Comparison of ENCODE assay signal across 8 mouse cellular contexts in the genomic region with DNA sequence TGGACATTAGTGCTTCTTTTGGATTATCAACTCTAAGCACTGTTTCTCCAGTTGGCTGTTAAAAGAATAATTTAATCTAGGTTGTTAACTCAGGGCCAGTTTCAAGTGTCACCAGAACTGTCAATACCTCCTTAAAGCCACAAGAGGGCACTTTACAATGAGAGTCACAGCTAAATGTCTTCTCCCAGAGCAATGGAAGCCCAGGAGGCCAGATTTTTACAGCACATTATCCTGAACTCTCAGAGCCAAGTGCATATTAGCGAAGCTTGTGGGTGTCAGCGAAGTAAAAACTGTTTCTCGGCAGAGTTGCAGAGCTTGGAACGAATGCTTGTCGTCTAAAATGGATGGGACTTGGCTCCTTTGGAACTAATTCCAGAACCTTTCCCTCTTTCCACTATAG.
DNase-seq lines count a peak whose midpoint lies in the region; ATAC-seq and TF ChIP-seq lines count a peak whose summit lies in the region.

No protein-coding gene starts in this region.

- DNase-seq in kidney, postnatal 0 days (ENCODE audit: low spot score): peak; percentile 88
- DNase-seq in kidney, postnatal 10 days: no peak
- DNase-seq in ZHBTc4 (ENCODE audit: low read depth, low spot score): peak; percentile 58
- DNase-seq in embryo, embryonic 11 days: peak; percentile 66
- DNase-seq in kidney, postnatal 36 days: peak; percentile 25 to 47
- DNase-seq in neural tube, embryonic 11.5 days (ENCODE audit: low spot score): peak; percentile 23
- DNase-seq in spleen, adult 12 weeks (ENCODE audit: low spot score): no peak
- DNase-seq in adrenal gland, postnatal 4 days (ENCODE audit: low spot score in 2 of 2): no peak

- H3K27ac ChIP-seq in kidney, postnatal 0 days: no peak overlapping the region
- H3K27ac ChIP-seq in neural tube, embryonic 11.5 days (ENCODE audit: low read depth, low read length): no peak overlapping the region

- H3K36me3 ChIP-seq in kidney, postnatal 0 days (ENCODE audit: insufficient read depth, low read length): no peaks in the 10 kb centered on the region
- H3K36me3 ChIP-seq in neural tube, embryonic 11.5 days (ENCODE audit: control insufficient read depth, insufficient read depth, low read length): no peaks in the 10 kb centered on the region

- no peak overlapping the region for H3K4me3 ChIP-seq in kidney, postnatal 0 days (replicated peaks; ENCODE audit: low read depth, low read length)
- no peak overlapping the region for H3K4me3 ChIP-seq in neural tube, embryonic 11.5 days (ENCODE audit: low read depth, low read length)

- no peak overlapping the region for H3K9ac ChIP-seq in kidney, postnatal 0 days (ENCODE audit: low read depth, low read length)
- no peak overlapping the region for H3K9ac ChIP-seq in neural tube, embryonic 11.5 days (ENCODE audit: low read length)

- no peak overlapping the region for H3K4me2 ChIP-seq in kidney, postnatal 0 days (ENCODE audit: low read length)
- H3K4me2 ChIP-seq in neural tube, embryonic 11.5 days (ENCODE audit: low read depth): no peak overlapping the region

- no peak for ATAC-seq in kidney, postnatal 0 days (replicated peaks; ENCODE audit: low FRiP score, low read depth)
- 0 out of 2 replicates have a peak, but pooled peaks have one; percentile 31 for ATAC-seq in neural tube, embryonic 11.5 days (ENCODE audit: insufficient read depth, low FRiP score, low TSS enrichment)

- no peaks in the 10 kb centered on the region for H3K9me3 ChIP-seq in kidney, postnatal 0 days (replicated peaks; ENCODE audit: low read length)
- no peaks in the 10 kb centered on the region for H3K9me3 ChIP-seq in neural tube, embryonic 11.5 days (ENCODE audit: control insufficient read depth, low read length)

- TF ChIP-seq CTCF in kidney, postnatal 0 days (IDR thresholded peaks at IDR 0.05; ENCODE audit: low read depth): peak; percentile 81

- H3K4me1 ChIP-seq in kidney, postnatal 0 days (replicated peaks; ENCODE audit: insufficient read depth, low read length): 0 out of 2 replicates have a peak, but pooled peaks cover 2% of the 10 kb centered on the region
- H3K4me1 ChIP-seq in neural tube, embryonic 11.5 days (ENCODE audit: control insufficient read depth, insufficient read depth, low read length): no peaks in the 10 kb centered on the region; the same call in 1 of the 2 replicates

- no peaks in the 10 kb centered on the region for H3K27me3 ChIP-seq in kidney, postnatal 0 days (ENCODE audit: insufficient read depth, low read length)
- H3K27me3 ChIP-seq in neural tube, embryonic 11.5 days (ENCODE audit: control insufficient read depth, insufficient read depth, low read length): no peaks in the 10 kb centered on the region

- WGBS in kidney, postnatal 0 days: 35% methylated on average over 5 of the region's 5 CpGs
- 44% methylated on average over 5 of the region's 5 CpGs for WGBS in neural tube, embryonic 11.5 days

Comparison
In these comparisons a context has a peak if more than half of its experiments do, and no peak if none do; other contexts are left out.
1. DNase-seq: peak in kidney, postnatal 0 days (single experiment), ZHBTc4 (single experiment), embryo, embryonic 11 days (single experiment), kidney, postnatal 36 days (2 of 2) and neural tube, embryonic 11.5 days (single experiment); none in kidney, postnatal 10 days (single experiment), spleen, adult 12 weeks (single experiment) and adrenal gland, postnatal 4 days (0 of 2).